Mouse (Mus musculus) heart, embryonic 16.5 days (tissue): Measurements from ENCODE around the gene Clip3. TPM values are rescaled to one million over a fixed set of nuclear protein-coding genes. Genes with fewer than 3 reads are reported as not detected.

ENCODE experiments used
- ATAC-seq: fragments of 200-750 bp; cut with Nextera tagmentation; replicated peaks from 2 replicates; pipeline ENCODE4 v1.8.0; 2017; ENCODE audit warnings: moderate number of reproducible peaks; ENCODE audit not compliant: insufficient read depth, low FRiP score; ENCODE audit errors: extremely low read depth
- H3K27ac ChIP-seq: fragments of 300-500 bp; sonication (generic); 2 replicates; pipeline ENCODE4 v1.5.1; 2014; ENCODE audit warnings: mild to moderate bottlenecking, low read length, control low read depth, moderate library complexity
- H3K27me3 ChIP-seq: fragments of 300-500 bp; sonication (generic); 2 replicates; pipeline ENCODE4 v1.6.1; 2014; ENCODE audit warnings: low read length, mixed read lengths; ENCODE audit not compliant: control insufficient read depth, insufficient read depth
- H3K36me3 ChIP-seq: fragments of 300-500 bp; sonication (generic); 2 replicates; pipeline ENCODE4 v1.6.1; 2014; ENCODE audit not compliant: control insufficient read depth, insufficient read depth
- H3K4me1 ChIP-seq: fragments of 300-500 bp; sonication (generic); 2 replicates; pipeline ENCODE4 v1.6.1; 2014; ENCODE audit warnings: low read length, mixed read lengths; ENCODE audit not compliant: control insufficient read depth, insufficient read depth
- H3K4me2 ChIP-seq: fragments of 300-500 bp; sonication (generic); 2 replicates; pipeline ENCODE4 v1.6.1; 2014; ENCODE audit warnings: low read depth, mild to moderate bottlenecking, control low read depth, low read length
- H3K4me3 ChIP-seq: fragments of 300-500 bp; sonication (generic); 2 replicates; pipeline ENCODE4 v1.5.1; 2014; ENCODE audit warnings: mild to moderate bottlenecking, control low read depth, low read length
- H3K9ac ChIP-seq: fragments of 300-500 bp; sonication (generic); 2 replicates; pipeline ENCODE4 v1.6.1; 2014; ENCODE audit warnings: low read length, control low read depth
- H3K9me3 ChIP-seq: fragments of 300-500 bp; sonication (generic); replicated peaks from 2 replicates; pipeline ENCODE4 v1.6.1; 2016; ENCODE audit warnings: low read length; ENCODE audit not compliant: control insufficient read depth
- WGBS: fragments of 180-500 bp; shearing (Covaris S2); extraction: QIAGEN DNeasy Blood & Tissue Kit; methylation state at CpG from one replicate; pipeline ENCODE4 v1.1.7; 2014; 5-methylcytosine and 5-hydroxymethylcytosine counted together
- polyA plus RNA-seq: library from polyadenylated mRNA; unstranded; fragments of >200 nt; fragmentation: Nextera tagmentation; extraction: Ambion mirVana; gene quantifications from 2 replicates; pipeline ENCODE4 v1.2.1, GENCODE M21; 2015

The Clip3 gene
- polyA plus RNA-seq: 7.0 and 8.0 TPM in 2 replicates

GRCm38 (mm10) chr7:30291215-30292131 is at the start of gene Clip3:
Gene Clip3, plus strand, starts transcription at chr7:30291728.
- Histone ChIP-seq H3K4me2 (peak within 1 kb of the TSS; percentile 53), H3K9me3 (no peaks in the 10 kb centered on the region), H3K4me3 (peak within 1 kb of the TSS; percentile 50), H3K27me3 (no peaks in the 10 kb centered on the region), H3K36me3 (no peaks in the 10 kb centered on the region), H3K9ac (peak within 1 kb of the TSS; percentile 62), H3K4me1 (0 out of 2 replicates have a peak, but pooled peaks cover 2% of the 10 kb centered on the region), H3K27ac (no peak within 1 kb of the TSS)
- 7% methylated on average over 35 of the region's 35 CpGs for WGBS
- peak; percentile 54; the same call in 1 of the 2 replicates for ATAC-seq

- no peak overlapping the region for H3K9ac ChIP-seq
- no peak overlapping the region for H3K4me3 ChIP-seq
- 83% methylated on average over 12 of the region's 12 CpGs for WGBS
- H3K9me3 ChIP-seq: no peaks in the 10 kb centered on the region
- no peaks in the 10 kb centered on the region for H3K4me1 ChIP-seq
- H3K27ac ChIP-seq: no peak overlapping the region
- H3K4me2 ChIP-seq: no peak overlapping the region
- no peak for ATAC-seq
- H3K36me3 ChIP-seq: peaks cover 2% of the 10 kb centered on the region; the same call in 1 of the 2 replicates
- no peaks in the 10 kb centered on the region for H3K27me3 ChIP-seq
Measured at GRCm38 (mm10) chr7:30251956-30252954, 39.3 kb upstream of the Clip3 start.

- no peak for ATAC-seq
- Histone ChIP-seq H3K36me3 (peaks cover 7% of the 10 kb centered on the region), H3K4me1 (peaks cover 4% of the 10 kb centered on the region; the same call in 1 of the 2 replicates), H3K9ac (no peak overlapping the region), H3K27me3 (no peaks in the 10 kb centered on the region), H3K27ac (no peak overlapping the region), H3K4me3 (no peak overlapping the region), H3K9me3 (no peaks in the 10 kb centered on the region), H3K4me2 (no peak overlapping the region)
- WGBS: 65% methylated on average over 2 of the region's 2 CpGs
Measured at GRCm38 (mm10) chr7:30265041-30265440, 26.5 kb upstream of the Clip3 start.

GRCm38 (mm10) chr7:30265531-30265930 is 26.0 kb upstream of the Clip3 start:
- ATAC-seq: no peak

GRCm38 (mm10) chr7:30265935-30266334 is 25.6 kb upstream of the Clip3 start:
- ATAC-seq: no peak
- WGBS: 94% methylated on average over 7 of the region's 7 CpGs
- H3K4me1 ChIP-seq: peaks cover 4% of the 10 kb centered on the region; the same call in 1 of the 2 replicates
- H3K4me3 ChIP-seq: no peak overlapping the region
- no peaks in the 10 kb centered on the region for H3K27me3 ChIP-seq
- no peaks in the 10 kb centered on the region for H3K9me3 ChIP-seq
- H3K36me3 ChIP-seq: peaks cover 7% of the 10 kb centered on the region
- no peak overlapping the region for H3K9ac ChIP-seq
- H3K4me2 ChIP-seq: no peak overlapping the region
- H3K27ac ChIP-seq: no peak overlapping the region

More at GRCm38 (mm10) chr7:30265531-30265930, 26.0 kb upstream of the Clip3 start:
- no peak overlapping the region for H3K27ac ChIP-seq
- H3K9me3 ChIP-seq: no peaks in the 10 kb centered on the region
- peaks cover 4% of the 10 kb centered on the region; the same call in 1 of the 2 replicates for H3K4me1 ChIP-seq
- H3K36me3 ChIP-seq: peaks cover 7% of the 10 kb centered on the region
- no peak overlapping the region for H3K4me2 ChIP-seq
- 88% methylated on average over 5 of the region's 5 CpGs for WGBS
- H3K9ac ChIP-seq: no peak overlapping the region
- no peaks in the 10 kb centered on the region for H3K27me3 ChIP-seq
- H3K4me3 ChIP-seq: no peak overlapping the region

- Histone ChIP-seq H3K4me2 (no peak overlapping the region), H3K36me3 (peaks cover 7% of the 10 kb centered on the region), H3K9me3 (no peaks in the 10 kb centered on the region), H3K27me3 (no peaks in the 10 kb centered on the region), H3K9ac (no peak overlapping the region), H3K27ac (no peak overlapping the region), H3K4me1 (peaks cover 4% of the 10 kb centered on the region; the same call in 1 of the 2 replicates), H3K4me3 (no peak overlapping the region)
- WGBS: 47% methylated on average over 3 of the region's 3 CpGs
- ATAC-seq: no peak
Measured at GRCm38 (mm10) chr7:30266780-30267179, 24.7 kb upstream of the Clip3 start.

- peaks cover 5% of the 10 kb centered on the region for H3K36me3 ChIP-seq
- WGBS: 86% methylated on average over 4 of the region's 4 CpGs
Measured at GRCm38 (mm10) chr7:30269641-30270040, 21.9 kb upstream of the Clip3 start.

GRCm38 (mm10) chr7:30274383-30274782 is 17.1 kb upstream of the Clip3 start:
- Histone ChIP-seq H3K4me2 (no peak overlapping the region), H3K9ac (no peak overlapping the region), H3K27ac (no peak overlapping the region), H3K27me3 (no peaks in the 10 kb centered on the region), H3K4me1 (peaks cover 6% of the 10 kb centered on the region), H3K36me3 (peaks cover 3% of the 10 kb centered on the region), H3K4me3 (no peak overlapping the region), H3K9me3 (no peaks in the 10 kb centered on the region)
- 75% methylated on average over 6 of the region's 6 CpGs for WGBS
- no peak for ATAC-seq

More at GRCm38 (mm10) chr7:30269641-30270040, 21.9 kb upstream of the Clip3 start:
- H3K4me1 ChIP-seq: peaks cover 4% of the 10 kb centered on the region; the same call in 1 of the 2 replicates
- no peaks in the 10 kb centered on the region for H3K9me3 ChIP-seq
- no peak for ATAC-seq
- H3K4me3 ChIP-seq: no peak overlapping the region
- no peak overlapping the region for H3K4me2 ChIP-seq
- no peaks in the 10 kb centered on the region for H3K27me3 ChIP-seq
- H3K27ac ChIP-seq: no peak overlapping the region
- H3K9ac ChIP-seq: no peak overlapping the region
